Mouse (Mus musculus): ENCODE measurements around the gene Srf.

Srf gene

GRCm38 (mm10) chr17:46556584-46556945 is 590 bp upstream of the Srf start:
- DNase-seq (ENCODE audit: inconsistent age in 2 of 2, low spot score in 1 of 2): no peak

GRCm38 (mm10) chr17:46554977-46555672 is 850 bp downstream of the Srf start:
- DNase-seq (ENCODE audit: inconsistent age in 2 of 2, low spot score in 1 of 2): peak; percentile 67 to 88

GRCm38 (mm10) chr17:46554646-46554976 is 1.4 kb downstream of the Srf start:
- DNase-seq (ENCODE audit: inconsistent age in 2 of 2, low spot score in 1 of 2): no peak

GRCm38 (mm10) chr17:46553926-46554325 is 2.0 kb downstream of the Srf start:
- peak in 1 of 2 experiments; percentile 53 for DNase-seq (ENCODE audit: inconsistent age in 2 of 2, low spot score in 1 of 2)

GRCm38 (mm10) chr17:46553469-46553868 is 2.5 kb downstream of the Srf start:
- no peak for DNase-seq (ENCODE audit: inconsistent age in 2 of 2, low spot score in 1 of 2)

- DNase-seq (ENCODE audit: inconsistent age in 2 of 2, low spot score in 1 of 2): peak; percentile 93 to 98
These were observed 3.0 kb downstream of the Srf start for GRCm38 (mm10) chr17:46552841-46553423.

- DNase-seq (ENCODE audit: inconsistent age in 2 of 2, low spot score in 1 of 2): no peak
These were observed 3.8 kb downstream of the Srf start for GRCm38 (mm10) chr17:46552151-46552550.

GRCm38 (mm10) chr17:46551369-46551768 is 4.6 kb downstream of the Srf start:
- peak in 1 of 2 experiments; percentile 41 for DNase-seq (ENCODE audit: inconsistent age in 2 of 2, low spot score in 1 of 2)

- peak in 1 of 2 experiments; percentile 28 for DNase-seq (ENCODE audit: inconsistent age in 2 of 2, low spot score in 1 of 2)
These were observed 5.1 kb downstream of the Srf start for GRCm38 (mm10) chr17:46550904-46551303.

- peak in 1 of 2 experiments; percentile 31 for DNase-seq (ENCODE audit: inconsistent age in 2 of 2, low spot score in 1 of 2)
These were observed 6.3 kb downstream of the Srf start for GRCm38 (mm10) chr17:46549642-46550041.

- peak in 1 of 2 experiments; percentile 55 for DNase-seq (ENCODE audit: inconsistent age in 2 of 2, low spot score in 1 of 2)
These were observed 6.8 kb downstream of the Srf start for GRCm38 (mm10) chr17:46549193-46549592.

GRCm38 (mm10) chr17:46548741-46549140 is 7.2 kb downstream of the Srf start:
- DNase-seq (ENCODE audit: inconsistent age in 2 of 2, low spot score in 1 of 2): peak in 1 of 2 experiments; percentile 31

- DNase-seq (ENCODE audit: inconsistent age in 2 of 2, low spot score in 1 of 2): peak in 1 of 2 experiments; percentile 44
These were observed 8.1 kb downstream of the Srf start for GRCm38 (mm10) chr17:46547923-46548322.

- DNase-seq (ENCODE audit: inconsistent age in 2 of 2, low spot score in 1 of 2): no peak
These were observed 9.0 kb downstream of the Srf start for GRCm38 (mm10) chr17:46546995-46547394.

- DNase-seq (ENCODE audit: inconsistent age in 2 of 2, low spot score in 1 of 2): peak in 1 of 2 experiments; percentile 35
These were observed 9.4 kb downstream of the Srf start for GRCm38 (mm10) chr17:46546591-46546990.

GRCm38 (mm10) chr17:46545813-46546564 is 10.0 kb downstream of the Srf start, which contains the start of gene Cul9:
TSS of gene Cul9 (minus strand) at chr17:46546388.
- peak; percentile 91 to 95 for DNase-seq (ENCODE audit: inconsistent age in 2 of 2, low spot score in 1 of 2)

GRCm38 (mm10) chr17:46543661-46544060 is 12.3 kb downstream of the Srf start:
- no peak for DNase-seq (ENCODE audit: inconsistent age in 2 of 2, low spot score in 1 of 2)

- peak; percentile 70 to 87 for DNase-seq (ENCODE audit: inconsistent age in 2 of 2, low spot score in 1 of 2)
These were observed 30.2 kb downstream of the Srf start for GRCm38 (mm10) chr17:46525579-46526307.

GRCm38 (mm10) chr17:46525065-46525464 is 30.9 kb downstream of the Srf start:
- no peak for DNase-seq (ENCODE audit: inconsistent age in 2 of 2, low spot score in 1 of 2)

GRCm38 (mm10) chr17:46521963-46522668 is 33.9 kb downstream of the Srf start:
- DNase-seq (ENCODE audit: inconsistent age in 2 of 2, low spot score in 1 of 2): no peak

GRCm38 (mm10) chr17:46521174-46521573 is 34.8 kb downstream of the Srf start:
- no peak for DNase-seq (ENCODE audit: inconsistent age in 2 of 2, low spot score in 1 of 2)

Measured in adrenal gland, adult (tissue).